Mouse (Mus musculus): ENCODE measurements around the gene Sprr3.
"Not testable (repeated sequence)": the region's sequence is repeated elsewhere in the genome, so short reads cannot be mapped to it uniquely, and the experiment has no call there.

Gene Sprr3

DNA sequence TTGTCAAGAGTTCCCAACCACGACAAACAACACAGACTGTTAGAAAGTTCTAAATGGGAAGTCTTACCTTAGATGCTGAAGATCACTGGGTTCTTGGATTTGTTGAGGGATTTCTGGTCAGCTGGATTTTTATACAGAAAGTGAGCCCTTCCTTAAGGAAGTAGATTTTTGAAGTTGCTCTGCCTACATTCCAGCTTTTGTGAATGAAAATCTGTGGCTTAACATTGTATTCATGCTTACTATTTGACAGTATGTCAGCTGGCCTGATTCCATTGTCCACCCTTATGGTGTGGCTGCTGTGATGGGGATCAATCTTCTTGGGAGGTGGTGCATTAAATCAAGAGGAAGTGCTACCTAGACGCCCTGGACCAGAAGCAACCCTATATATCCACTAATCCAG, at the start of gene Sprr3:
Gene Sprr3, minus strand, starts transcription at position 101 of the 400 bp plus-strand sequence.
- DNase-seq (ENCODE audit: low spot score in 2 of 2) = no peak

DNA sequence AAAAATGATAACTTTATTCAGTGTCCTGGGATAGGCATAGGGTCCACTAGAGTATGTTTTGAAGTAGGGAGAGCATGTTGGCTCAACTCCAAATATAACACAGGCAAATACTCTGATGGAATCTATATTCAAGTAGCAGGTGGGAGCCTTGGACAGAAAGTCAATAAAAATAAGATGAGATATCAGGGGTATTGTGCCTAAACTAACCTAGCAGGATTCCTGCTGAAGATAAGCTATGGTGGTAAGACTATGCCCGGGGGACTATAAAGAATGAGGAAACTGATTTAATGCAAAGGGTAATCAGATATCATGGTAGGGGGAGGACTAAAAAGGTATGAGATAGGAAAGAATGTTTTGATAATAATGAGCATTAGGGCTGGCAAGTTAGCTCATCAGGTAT, 49.7 kb upstream of the Sprr3 start:
- no peak for DNase-seq (ENCODE audit: low spot score in 2 of 2)

DNA sequence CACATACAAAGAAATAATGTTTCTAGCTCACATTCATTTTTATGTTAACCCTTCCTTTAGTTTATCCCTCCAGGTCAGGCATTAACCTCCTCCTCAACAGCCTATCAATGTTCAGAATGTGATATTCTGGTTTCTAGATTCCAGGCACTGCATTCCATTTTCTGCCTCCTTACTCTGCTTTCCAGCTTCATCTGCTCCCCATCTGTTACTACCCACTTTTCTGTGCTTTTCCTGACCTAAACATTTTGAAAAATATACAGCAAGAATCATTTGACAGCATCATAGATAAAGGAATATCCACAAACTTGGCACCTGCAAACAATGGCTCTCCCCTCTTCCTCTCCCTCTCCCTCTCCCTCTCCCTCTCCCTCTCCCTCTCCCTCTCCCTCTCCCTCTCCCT, 45.0 kb upstream of the Sprr3 start:
- no peak for DNase-seq (ENCODE audit: low spot score in 2 of 2)

DNA sequence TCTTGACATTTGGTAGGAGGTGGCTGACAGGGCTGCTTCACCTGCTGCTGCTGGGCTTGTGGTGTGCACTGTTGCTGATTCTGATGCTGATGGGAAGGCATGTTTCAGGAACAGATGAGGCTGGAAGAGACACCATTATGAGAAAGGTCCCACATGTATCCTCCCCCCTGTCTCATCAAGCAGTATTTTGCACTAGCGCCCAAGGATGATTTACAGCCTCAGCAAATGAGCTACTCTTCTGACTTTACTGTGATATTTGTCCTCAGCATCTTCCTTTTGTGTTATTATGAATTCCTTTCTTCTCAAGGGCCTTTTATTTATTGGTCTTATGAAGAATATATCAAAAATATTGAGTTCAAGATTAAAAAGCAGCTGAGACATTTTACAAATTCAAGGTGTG, 41.9 kb upstream of the Sprr3 start, which contains the start of gene Sprr4:
Gene Sprr4, minus strand, starts transcription at position 101 of the 400 bp plus-strand sequence.
- no peak for DNase-seq (ENCODE audit: low spot score in 2 of 2)

DNA sequence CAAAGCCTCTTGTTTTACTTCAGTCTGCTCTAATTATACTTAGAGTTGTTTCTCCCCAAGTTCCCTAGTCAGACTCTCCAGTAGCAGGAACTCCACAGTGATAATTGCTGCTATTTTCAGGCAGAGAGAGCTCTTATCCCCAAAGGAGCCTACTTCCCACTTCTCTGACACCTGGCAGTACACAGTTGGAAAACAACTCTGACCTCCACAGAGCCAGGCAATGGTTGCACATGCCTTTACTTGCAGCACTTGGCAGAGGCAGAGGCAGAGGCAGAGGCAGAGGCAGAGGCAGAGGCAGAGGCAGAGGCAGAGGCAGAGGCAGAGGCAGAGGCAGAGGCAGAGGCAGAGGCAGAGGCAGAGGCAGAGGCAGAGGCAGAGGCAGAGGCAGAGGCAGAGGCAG, 31.7 kb upstream of the Sprr3 start:
- not testable (repeated sequence) for DNase-seq (ENCODE audit: low spot score in 2 of 2)

DNA sequence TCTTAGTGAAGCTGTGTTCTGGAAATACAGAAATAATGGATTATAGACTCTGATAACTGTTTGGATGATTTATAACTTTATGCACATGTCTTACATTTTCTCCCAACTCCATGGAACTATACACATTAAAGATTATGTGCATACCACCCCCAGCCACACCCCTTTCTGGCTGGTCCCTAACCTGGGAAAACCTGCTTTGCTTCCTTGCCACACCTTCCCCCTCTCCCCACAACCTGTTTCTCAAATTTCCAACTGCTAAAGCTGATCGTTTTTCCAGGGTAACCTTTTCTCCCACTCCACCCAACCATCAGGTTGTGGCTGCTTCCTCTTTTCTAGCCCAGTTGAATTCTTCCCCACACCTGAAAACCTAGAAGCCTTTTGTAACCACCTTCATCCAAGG, 27.8 kb upstream of the Sprr3 start:
- DNase-seq (ENCODE audit: low spot score in 2 of 2) = no peak

DNA sequence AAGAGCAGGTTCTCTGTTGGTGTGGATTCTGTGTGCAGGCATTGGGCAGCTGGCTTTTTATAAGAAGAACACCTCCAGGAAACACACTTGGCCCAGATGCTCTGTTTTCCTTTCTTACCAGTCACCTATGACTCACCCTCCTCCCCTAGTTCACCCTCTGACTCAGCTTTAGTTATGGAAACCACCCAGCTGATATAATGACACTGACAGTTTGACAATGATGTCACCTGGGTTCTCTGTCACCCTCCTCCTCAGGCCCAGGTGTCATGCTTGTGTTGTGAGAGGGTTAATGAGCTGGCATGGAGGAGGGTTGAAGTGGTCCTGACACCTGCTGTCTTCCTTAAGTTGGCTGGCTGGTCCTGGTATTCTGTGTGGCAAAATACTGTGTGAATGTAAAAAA, 27.3 kb upstream of the Sprr3 start, which contains the start of gene Sprr1a:
Gene Sprr1a, minus strand, starts transcription at position 33 of the 400 bp plus-strand sequence.
- DNase-seq (ENCODE audit: low spot score in 2 of 2) = no peak

DNA sequence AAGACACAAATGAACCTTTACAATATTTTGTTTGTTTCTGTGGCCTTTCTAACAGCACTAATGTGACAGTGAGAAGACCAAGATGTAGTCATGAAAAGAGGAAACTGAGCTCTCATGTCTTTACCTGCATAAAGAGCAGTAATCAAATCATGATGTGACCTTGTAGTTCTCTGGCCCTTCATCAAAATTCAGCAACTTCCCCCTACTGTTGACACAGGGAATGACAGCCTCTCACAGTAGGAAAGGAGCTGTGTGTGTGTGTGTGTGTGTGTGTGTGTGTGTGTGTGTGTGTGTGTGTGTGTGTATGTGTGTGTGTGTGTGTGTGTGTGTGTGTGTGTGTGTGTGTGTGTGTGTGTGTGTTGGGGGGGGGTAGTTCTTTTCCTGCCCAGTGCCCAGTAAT, 22.7 kb upstream of the Sprr3 start:
- not testable (repeated sequence) for DNase-seq (ENCODE audit: low spot score in 2 of 2)

DNA sequence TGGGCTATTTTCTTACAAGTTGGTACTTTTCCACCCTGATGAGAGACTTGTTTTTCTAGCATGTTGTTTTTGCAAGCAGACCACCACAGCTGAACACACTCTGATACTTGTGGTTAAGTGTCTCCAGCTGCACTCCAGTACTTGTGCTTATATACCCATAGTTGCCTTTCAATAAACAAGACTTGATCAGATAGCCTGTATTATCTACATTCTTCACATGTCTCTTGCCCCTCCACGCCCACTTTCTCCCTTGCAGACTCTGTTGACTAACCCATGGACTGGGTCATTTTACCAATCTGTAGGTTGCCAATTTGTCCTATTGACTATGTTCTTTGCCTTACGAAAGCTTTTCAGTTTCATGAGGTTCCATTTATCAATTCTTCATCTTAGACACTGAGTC, 11.6 kb upstream of the Sprr3 start:
- no peak for DNase-seq (ENCODE audit: low spot score in 2 of 2)

DNA sequence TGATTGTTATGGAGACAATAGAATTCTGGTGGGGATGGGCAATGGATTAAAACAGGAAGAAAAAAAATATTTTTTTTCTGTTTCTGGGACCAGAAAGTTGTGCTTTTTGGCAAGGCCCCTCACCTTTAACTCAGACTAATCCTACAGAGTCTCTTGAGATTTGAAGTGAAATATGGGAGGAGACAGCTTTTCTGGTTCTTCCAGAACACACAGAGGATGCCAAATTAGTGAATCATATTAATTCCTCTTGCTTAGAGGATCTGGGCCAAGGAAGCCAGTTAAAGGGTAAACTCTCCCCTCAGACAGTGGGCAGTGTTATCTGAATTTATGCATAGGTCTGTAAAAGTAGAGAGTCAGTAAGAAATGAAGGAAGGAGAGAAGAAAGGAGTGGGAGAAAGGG, 8.9 kb upstream of the Sprr3 start:
- DNase-seq (ENCODE audit: low spot score in 2 of 2) = no peak

DNA sequence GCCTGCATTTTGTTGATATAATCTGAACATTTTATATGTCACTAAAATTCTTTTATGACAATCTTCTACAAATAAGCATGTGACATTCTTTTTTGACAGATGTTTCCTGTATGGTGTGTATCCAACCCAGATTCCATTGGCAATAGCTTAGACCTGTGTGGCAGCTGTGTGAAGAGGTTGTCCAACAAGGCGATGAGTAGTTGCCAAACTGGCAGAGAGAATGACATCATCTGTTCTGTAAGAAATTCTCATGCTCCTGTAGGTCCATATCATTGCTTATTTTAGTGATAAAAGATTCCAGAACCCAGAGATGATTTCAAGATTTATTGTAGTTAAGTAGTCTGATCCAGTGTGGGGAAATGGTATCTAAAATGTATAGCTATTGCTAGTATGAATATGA, 8.1 kb upstream of the Sprr3 start:
- DNase-seq (ENCODE audit: low spot score in 2 of 2) = no peak

DNA sequence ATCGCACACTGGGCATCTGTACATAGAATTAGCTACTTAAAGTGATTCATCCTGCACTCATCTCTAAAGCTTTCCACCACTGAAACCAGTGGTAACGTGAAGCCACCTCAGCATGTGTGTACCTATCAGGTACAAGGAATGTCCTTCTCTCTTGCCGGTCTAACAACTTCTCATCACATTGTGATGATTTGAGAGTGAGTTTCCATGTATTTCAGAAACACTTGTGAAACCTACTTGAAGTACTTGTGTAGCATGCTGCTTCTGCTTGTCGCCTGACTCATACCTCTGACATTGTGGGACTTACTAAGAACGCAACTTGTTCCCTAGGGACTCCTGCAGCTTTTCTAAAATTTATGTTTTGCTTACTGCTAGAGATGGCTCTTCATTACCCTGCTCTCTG, 3.4 kb downstream of the Sprr3 start:
- no peak for DNase-seq (ENCODE audit: low spot score in 2 of 2)

DNA sequence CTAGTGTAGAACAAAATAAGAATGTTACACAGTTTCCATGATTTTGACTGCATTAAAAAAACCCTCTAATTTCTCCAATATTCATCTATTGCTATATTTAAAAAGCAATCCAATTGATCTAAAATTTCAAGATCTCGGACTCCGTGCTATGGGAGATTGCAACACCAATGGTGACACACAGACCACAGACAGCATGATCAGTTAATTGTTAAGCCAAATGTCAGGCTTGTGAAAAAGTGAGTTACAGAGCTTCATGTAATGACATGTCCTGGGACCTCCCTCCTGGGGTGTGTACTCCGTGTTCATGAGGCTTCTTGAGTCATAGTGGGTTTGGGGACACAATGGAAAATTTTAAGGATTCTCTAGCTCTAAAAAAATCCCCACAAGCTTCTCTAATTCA, 18.3 kb downstream of the Sprr3 start:
- no peak for DNase-seq (ENCODE audit: low spot score in 2 of 2)

DNA sequence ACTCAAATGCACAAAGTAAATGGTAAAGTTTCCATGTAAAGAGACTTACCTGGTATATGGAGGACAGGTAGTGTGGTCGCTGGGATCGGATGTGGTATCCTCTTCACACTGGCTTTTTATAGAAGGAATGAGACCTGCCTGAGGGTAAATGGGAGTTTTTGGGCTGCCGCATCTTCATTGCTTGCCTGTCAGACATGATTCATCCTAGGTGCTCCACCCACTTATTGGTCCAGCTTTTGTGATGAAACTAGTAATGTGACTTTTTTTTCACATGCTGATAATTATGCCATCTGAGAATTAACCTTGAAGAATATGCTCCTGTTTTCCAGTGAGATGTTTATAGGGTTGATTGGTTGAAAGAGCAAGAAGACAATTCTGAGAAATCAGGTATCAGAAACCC, 19.8 kb downstream of the Sprr3 start, which contains the start of gene Sprr1b:
Gene Sprr1b, minus strand, starts transcription at position 101 of the 400 bp plus-strand sequence.
- no peak for DNase-seq (ENCODE audit: low spot score in 2 of 2)

DNA sequence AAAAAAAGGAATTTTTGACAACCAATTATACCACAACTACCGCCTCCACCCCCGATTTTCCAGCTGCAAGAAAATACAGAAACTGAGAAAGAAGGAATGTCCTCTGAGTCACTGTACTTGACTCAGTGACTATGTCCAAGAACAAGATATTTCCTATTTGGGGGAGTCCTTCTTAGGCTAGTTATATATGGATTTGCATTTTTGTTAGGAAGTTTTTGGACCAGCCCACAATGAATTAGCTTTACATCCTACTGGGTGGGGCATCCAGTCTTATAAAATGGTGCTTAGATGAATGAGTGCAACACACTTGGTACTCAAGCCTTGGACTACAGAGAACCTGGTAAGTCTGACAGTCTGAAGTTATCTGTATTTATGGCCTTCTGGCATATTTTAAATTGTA, 26.2 kb downstream of the Sprr3 start, which contains the start of gene Sprr2k:
Gene Sprr2k, plus strand, starts transcription at position 301 of the 400 bp plus-strand sequence.
- no peak for DNase-seq (ENCODE audit: low spot score in 2 of 2)

DNA sequence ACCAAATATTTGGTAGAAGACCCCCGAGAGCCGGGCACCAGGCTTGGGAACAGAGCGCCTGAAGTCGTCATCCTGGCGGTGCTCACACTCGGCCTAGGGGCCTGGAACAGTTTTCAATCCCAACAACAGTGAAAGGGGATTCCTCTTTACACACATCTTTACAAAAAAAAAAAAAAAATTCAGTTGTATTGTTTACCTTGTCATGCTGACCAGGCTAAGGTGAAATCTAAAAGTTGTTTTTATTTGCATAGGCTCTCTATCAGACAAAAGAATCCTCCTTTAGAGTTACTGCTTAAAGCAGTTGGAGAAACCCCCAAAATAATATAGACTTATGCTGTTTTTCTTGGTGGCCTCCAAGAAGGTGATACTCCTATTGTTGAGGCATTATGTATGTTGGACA, 29.2 kb downstream of the Sprr3 start, which contains the start of gene Gm9774:
Gene Gm9774, minus strand, starts transcription at position 101 of the 400 bp plus-strand sequence.
- no peak for DNase-seq (ENCODE audit: low spot score in 2 of 2)

DNA sequence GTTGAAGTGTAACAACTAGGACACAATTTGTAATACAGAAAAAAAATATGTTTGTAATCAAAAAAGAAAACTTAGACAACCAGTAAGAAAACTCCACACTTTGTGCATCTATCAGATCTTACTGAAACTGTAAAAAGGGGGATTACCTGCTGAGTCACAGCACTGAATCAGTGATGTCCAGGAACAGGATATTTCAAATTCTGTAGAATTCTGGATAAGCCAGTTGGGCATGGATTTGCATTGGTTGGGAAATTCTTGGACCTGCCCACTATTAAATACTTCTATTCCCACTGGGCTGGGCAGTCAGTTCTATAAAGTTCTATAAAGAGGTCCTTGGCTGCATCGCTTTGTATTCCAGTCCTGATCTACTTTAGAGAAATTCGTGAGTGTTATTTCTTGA, 40.7 kb downstream of the Sprr3 start, which contains the start of gene Sprr2j-ps:
Gene Sprr2j-ps, plus strand, starts transcription at position 301 of the 400 bp plus-strand sequence.
- DNase-seq (ENCODE audit: low spot score in 2 of 2) = no peak

DNA sequence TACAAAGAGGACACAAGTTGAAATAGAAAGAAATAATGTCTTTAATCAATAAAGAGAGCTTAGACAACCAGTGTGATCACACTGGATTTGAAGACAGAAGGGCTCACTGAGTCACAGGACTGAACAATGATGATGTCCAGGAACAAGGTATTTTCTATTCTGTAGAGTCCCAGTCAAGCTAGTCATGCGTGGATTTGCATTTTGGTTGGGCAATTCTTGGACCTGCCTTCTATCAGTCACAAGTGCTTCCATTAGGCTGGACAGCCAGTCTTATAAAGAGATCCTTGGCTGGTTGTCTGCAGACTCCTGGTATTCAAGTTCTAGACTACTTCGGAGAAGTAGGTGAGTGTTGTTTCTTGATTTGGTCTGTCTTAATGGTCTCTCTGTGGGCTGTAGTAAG, 50.8 kb downstream of the Sprr3 start, which contains the start of gene Sprr2i:
Gene Sprr2i, plus strand, starts transcription at position 301 of the 400 bp plus-strand sequence.
- DNase-seq (ENCODE audit: low spot score in 2 of 2) = no peak

Data from spleen, postnatal 10 days (tissue).